ENCODE assay signal across 18 mouse cellular contexts in the genomic region with DNA sequence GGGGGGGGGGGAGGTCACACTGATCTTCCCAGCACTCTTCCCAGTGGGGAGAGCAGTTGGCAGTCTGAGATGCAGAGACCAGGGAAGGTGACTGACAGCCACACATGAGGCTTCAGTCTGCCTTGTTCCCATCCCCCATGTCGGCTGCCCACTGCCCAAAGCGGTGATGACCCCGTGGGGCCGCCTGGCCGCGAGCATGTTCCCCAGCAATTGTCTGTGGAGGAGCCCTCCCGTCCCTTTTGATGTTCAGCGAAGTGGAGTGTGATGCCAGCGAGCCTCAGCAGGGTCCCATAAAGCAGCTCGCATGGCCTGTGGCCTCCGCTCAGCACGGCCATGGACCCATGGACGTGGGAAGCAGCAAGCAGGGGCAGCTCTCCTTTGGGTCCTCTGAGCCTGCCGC. TPM values are rescaled to one million over a fixed set of nuclear protein-coding genes. Genes with fewer than 3 reads are reported as not detected.
A peak's percentile ranks its signal among the peaks of the same experiment; 100 is the strongest.
DNase-seq lines count a peak whose midpoint lies in the region; ATAC-seq and TF ChIP-seq lines count a peak whose summit lies in the region.
"Had no signal": no experiment of that assay in that cellular context is flagged by ENCODE, and none has a peak within 500 bp of the region (broad histone marks: within the 10 kb centered on the region; RNA-seq: fewer than 3 reads in every experiment).

No protein-coding gene starts in this region.

- H3K4me1 ChIP-seq in hindbrain, embryonic 10.5 days (replicated peaks), result peaks cover 41% of the 10 kb centered on the region
- H3K4me1 ChIP-seq in hindbrain, postnatal 0 days (ENCODE audit: insufficient read depth, low read length), result no peaks in the 10 kb centered on the region
- H3K4me1 ChIP-seq in midbrain, embryonic 14.5 days (ENCODE audit: control insufficient read depth, insufficient read depth, low read length), result peaks cover 1% of the 10 kb centered on the region; the same call in 1 of the 2 replicates
- H3K4me1 ChIP-seq in midbrain, postnatal 0 days (ENCODE audit: insufficient read depth, low read length), result no peaks in the 10 kb centered on the region
- H3K4me1 ChIP-seq in forebrain, embryonic 14.5 days (ENCODE audit: control insufficient read depth, insufficient read depth, low read length), result no peaks in the 10 kb centered on the region
- peaks cover 6% of the 10 kb centered on the region; the same call in 1 of the 2 replicates for H3K4me1 ChIP-seq in liver, embryonic 12.5 days
- H3K4me1 ChIP-seq: lung, embryonic 15.5 days had no signal

- peak overlapping the region; percentile 28 for H3K4me3 ChIP-seq in hindbrain, embryonic 10.5 days
- H3K4me3 ChIP-seq in hindbrain, postnatal 0 days (ENCODE audit: low read length), result no peak overlapping the region
- no peak overlapping the region for H3K4me3 ChIP-seq in midbrain, embryonic 14.5 days (replicated peaks; ENCODE audit: low read depth, low read length)
- H3K4me3 ChIP-seq in midbrain, postnatal 0 days (ENCODE audit: low read depth, low read length), result no peak overlapping the region
- no peak overlapping the region for H3K4me3 ChIP-seq in forebrain, embryonic 14.5 days (ENCODE audit: low read depth, low read length)
- no peak overlapping the region for H3K4me3 ChIP-seq in liver, embryonic 12.5 days
- H3K4me3 ChIP-seq: erythroblast, embryonic 14.5 days; hindbrain, embryonic 15.5 days; lung, embryonic 15.5 days had no signal

- H3K4me2 ChIP-seq in hindbrain, postnatal 0 days (ENCODE audit: low read depth, low read length), result no peak overlapping the region
- no peak overlapping the region for H3K4me2 ChIP-seq in midbrain, embryonic 14.5 days (ENCODE audit: low read length)
- H3K4me2 ChIP-seq in midbrain, postnatal 0 days (ENCODE audit: low read depth, low read length, poor library complexity, severe bottlenecking), result no peak overlapping the region
- no peak overlapping the region for H3K4me2 ChIP-seq in forebrain, embryonic 14.5 days (ENCODE audit: low read length)
- H3K4me2 ChIP-seq in liver, embryonic 12.5 days, result no peak overlapping the region
- H3K4me2 ChIP-seq: hindbrain, embryonic 15.5 days; liver, embryonic 11.5 days; lung, embryonic 15.5 days had no signal

- 0 out of 2 replicates have a peak, but pooled peaks cover 5% of the 10 kb centered on the region for H3K9me3 ChIP-seq in hindbrain, embryonic 10.5 days
- no peaks in the 10 kb centered on the region for H3K9me3 ChIP-seq in hindbrain, postnatal 0 days (ENCODE audit: low read length)
- H3K9me3 ChIP-seq in midbrain, embryonic 14.5 days (ENCODE audit: control insufficient read depth, low read length), result no peaks in the 10 kb centered on the region
- no peaks in the 10 kb centered on the region for H3K9me3 ChIP-seq in midbrain, postnatal 0 days (ENCODE audit: low read length)
- no peaks in the 10 kb centered on the region for H3K9me3 ChIP-seq in forebrain, embryonic 14.5 days (replicated peaks; ENCODE audit: control insufficient read depth, low read length)
- H3K9me3 ChIP-seq in liver, embryonic 12.5 days (replicated peaks), result no peaks in the 10 kb centered on the region
- H3K9me3 ChIP-seq: hindbrain, embryonic 15.5 days; lung, embryonic 15.5 days had no signal

- ATAC-seq in hindbrain, postnatal 0 days, result no peak
- ATAC-seq in midbrain, embryonic 14.5 days (ENCODE audit: low FRiP score, low TSS enrichment), result no peak
- ATAC-seq in midbrain, postnatal 0 days (ENCODE audit: low FRiP score), result no peak
- no peak for ATAC-seq in forebrain, embryonic 14.5 days
- no peak for ATAC-seq in liver, embryonic 12.5 days

- no peaks in the 10 kb centered on the region for H3K27me3 ChIP-seq in hindbrain, embryonic 10.5 days (ENCODE audit: insufficient read depth, poor library complexity, severe bottlenecking)
- H3K27me3 ChIP-seq in hindbrain, postnatal 0 days (ENCODE audit: insufficient read depth, low read length), result no peaks in the 10 kb centered on the region
- no peaks in the 10 kb centered on the region for H3K27me3 ChIP-seq in midbrain, embryonic 14.5 days (ENCODE audit: control insufficient read depth, insufficient read depth, low read length)
- no peaks in the 10 kb centered on the region for H3K27me3 ChIP-seq in midbrain, postnatal 0 days (ENCODE audit: insufficient read depth, low read length)
- H3K27me3 ChIP-seq in forebrain, embryonic 14.5 days (replicated peaks; ENCODE audit: control insufficient read depth, insufficient read depth, low read length), result no peaks in the 10 kb centered on the region
- H3K27me3 ChIP-seq in liver, embryonic 12.5 days (replicated peaks), result peaks cover 4% of the 10 kb centered on the region; the same call in 1 of the 2 replicates
- H3K27me3 ChIP-seq: hindbrain, embryonic 15.5 days; lung, embryonic 15.5 days had no signal

- 5% methylated on average over 14 of the region's 14 CpGs for whole genome bisulfite sequencing in hindbrain, embryonic 10.5 days
- 4% methylated on average over 14 of the region's 14 CpGs for WGBS in hindbrain, postnatal 0 days
- 8% methylated on average over 14 of the region's 14 CpGs for WGBS in midbrain, embryonic 14.5 days
- WGBS in midbrain, postnatal 0 days, result 13% methylated on average over 14 of the region's 14 CpGs
- 8% methylated on average over 14 of the region's 14 CpGs for WGBS in forebrain, embryonic 14.5 days
- WGBS in liver, embryonic 12.5 days (ENCODE audit: insufficient replicate concordance), result 29% methylated on average over 14 of the region's 14 CpGs

- peaks cover 3% of the 10 kb centered on the region; the same call in 1 of the 2 replicates for H3K36me3 ChIP-seq in hindbrain, embryonic 10.5 days
- no peaks in the 10 kb centered on the region for H3K36me3 ChIP-seq in hindbrain, postnatal 0 days (ENCODE audit: insufficient read depth, low read length)
- no peaks in the 10 kb centered on the region for H3K36me3 ChIP-seq in midbrain, embryonic 14.5 days (ENCODE audit: control insufficient read depth, insufficient read depth, low read length)
- no peaks in the 10 kb centered on the region for H3K36me3 ChIP-seq in midbrain, postnatal 0 days (ENCODE audit: insufficient read depth, low read length)
- H3K36me3 ChIP-seq in forebrain, embryonic 14.5 days (ENCODE audit: control insufficient read depth, insufficient read depth, low read length), result no peaks in the 10 kb centered on the region
- no peaks in the 10 kb centered on the region for H3K36me3 ChIP-seq in liver, embryonic 12.5 days
- H3K36me3 ChIP-seq: hindbrain, embryonic 15.5 days; lung, embryonic 15.5 days had no signal

- peak overlapping the region; percentile 81 for H3K27ac ChIP-seq in hindbrain, embryonic 10.5 days
- no peak overlapping the region for H3K27ac ChIP-seq in hindbrain, postnatal 0 days
- H3K27ac ChIP-seq in midbrain, embryonic 14.5 days (replicated peaks; ENCODE audit: low read depth, low read length), result no peak overlapping the region
- H3K27ac ChIP-seq in midbrain, postnatal 0 days (ENCODE audit: low read depth, low read length), result no peak overlapping the region
- H3K27ac ChIP-seq in forebrain, embryonic 14.5 days (ENCODE audit: low read depth, low read length), result no peak overlapping the region
- H3K27ac ChIP-seq in liver, embryonic 12.5 days, result no peak overlapping the region
- H3K27ac ChIP-seq: hindbrain, embryonic 15.5 days; lung, embryonic 15.5 days had no signal

- no peak for TF ChIP-seq CTCF in hindbrain, postnatal 0 days (IDR thresholded peaks at IDR 0.05; ENCODE audit: low read depth)
- no peak for TF ChIP-seq CTCF in midbrain, postnatal 0 days (IDR thresholded peaks at IDR 0.05)

- no peak overlapping the region for H3K9ac ChIP-seq in hindbrain, postnatal 0 days (replicated peaks; ENCODE audit: low read length)
- H3K9ac ChIP-seq in midbrain, embryonic 14.5 days (replicated peaks; ENCODE audit: low read length), result 0 out of 2 replicates have a peak overlapping the region, but pooled peaks have one; percentile 9
- no peak overlapping the region for H3K9ac ChIP-seq in midbrain, postnatal 0 days (replicated peaks; ENCODE audit: low read length, poor library complexity, severe bottlenecking)
- H3K9ac ChIP-seq in forebrain, embryonic 14.5 days (ENCODE audit: low read length), result peak overlapping the region; percentile 32; the same call in 1 of the 2 replicates
- H3K9ac ChIP-seq in liver, embryonic 12.5 days, result no peak overlapping the region
- H3K9ac ChIP-seq: hindbrain, embryonic 15.5 days; lung, embryonic 15.5 days had no signal

- DNase-seq in hindbrain, embryonic 10.5 days (ENCODE audit: low spot score), result peak; percentile 85
- no peak for DNase-seq in hindbrain, postnatal 0 days (ENCODE audit: low spot score)
- no peak for DNase-seq in midbrain, embryonic 14.5 days
- no peak for DNase-seq in midbrain, postnatal 0 days (ENCODE audit: low spot score)
- no peak for DNase-seq in forebrain, embryonic 14.5 days (ENCODE audit: low spot score)
- DNase-seq in retina, embryonic 14.5 days (ENCODE audit: low spot score), result peak; percentile 83
- DNase-seq in cerebellum, adult 11-12 months, result no peak
- DNase-seq: cerebellum, adult 18-20 months; heart, adult 11 months; heart, postnatal 10 days; kidney, adult 18-20 months had no signal

RNA-seq across cellular contexts. Expression of gene Tcp11, which starts 26.8 kb away (rescaled TPM):
- polyA plus RNA-seq in hindbrain, embryonic 10.5 days (2016; fragmentation: Nextera tagmentation; extraction: Ambion mirVana), result 1.1 and 2.8 TPM in 2 replicates
- total RNA-seq in hindbrain, postnatal 0 days (2014; rRNA removed), result 2.9 and 3.6 TPM in 2 replicates
- 1.9 and 2.0 TPM in 2 replicates for polyA plus RNA-seq in hindbrain, postnatal 0 days (2015; fragmentation: Nextera tagmentation; extraction: Ambion mirVana)
- polyA plus RNA-seq in midbrain, embryonic 14.5 days (2014; fragmentation: Nextera tagmentation; extraction: Ambion mirVana), result 0.88 and 1.1 TPM in 2 replicates
- total RNA-seq in midbrain, postnatal 0 days (2014; rRNA removed), result 4.1 and 8.2 TPM in 2 replicates
- 2.3 and 2.5 TPM in 2 replicates for polyA plus RNA-seq in midbrain, postnatal 0 days (2015; fragmentation: Nextera tagmentation; extraction: Ambion mirVana)
- 1.6 TPM in 2 replicates for polyA plus RNA-seq in forebrain, embryonic 14.5 days (2014; fragmentation: Nextera tagmentation; extraction: Ambion mirVana)
- polyA plus RNA-seq in liver, embryonic 12.5 days (2016; fragmentation: Nextera tagmentation; extraction: Ambion mirVana), result 0.44 and 0.53 TPM in 2 replicates
- total RNA-seq: gastrocnemius, adult 18-20 months had no signal
- polyA plus RNA-seq: C2C12; erythroblast, embryonic 14.5 days had no signal

RNA-seq across cellular contexts. Expression of gene Scube3, which starts 34.7 kb away (rescaled TPM):
- 10.7 and 11.0 TPM in 2 replicates for polyA plus RNA-seq in hindbrain, embryonic 10.5 days (2016; fragmentation: Nextera tagmentation; extraction: Ambion mirVana)
- 10.7 and 10.9 TPM in 2 replicates for total RNA-seq in hindbrain, postnatal 0 days (2014; rRNA removed)
- 2.1 TPM in 2 replicates for polyA plus RNA-seq in hindbrain, postnatal 0 days (2015; fragmentation: Nextera tagmentation; extraction: Ambion mirVana)
- polyA plus RNA-seq in midbrain, embryonic 14.5 days (2014; fragmentation: Nextera tagmentation; extraction: Ambion mirVana), result 7.3 and 8.0 TPM in 2 replicates
- 19.9 and 24.7 TPM in 2 replicates for total RNA-seq in midbrain, postnatal 0 days (2014; rRNA removed)
- polyA plus RNA-seq in midbrain, postnatal 0 days (2015; fragmentation: Nextera tagmentation; extraction: Ambion mirVana), result 3.1 and 3.9 TPM in 2 replicates
- 4.7 TPM in 2 replicates for polyA plus RNA-seq in forebrain, embryonic 14.5 days (2014; fragmentation: Nextera tagmentation; extraction: Ambion mirVana)
- 0.91 and 1.2 TPM in 2 replicates for polyA plus RNA-seq in liver, embryonic 12.5 days (2016; fragmentation: Nextera tagmentation; extraction: Ambion mirVana)
- polyA plus RNA-seq: erythroblast, embryonic 14.5 days had no signal

Comparison
In these comparisons a context has a peak if more than half of its experiments do, and no peak if none do; other contexts are left out.
1. DNase-seq: peak in hindbrain, embryonic 10.5 days (single experiment) and retina, embryonic 14.5 days (single experiment); none in hindbrain, postnatal 0 days (single experiment), midbrain, embryonic 14.5 days (single experiment), midbrain, postnatal 0 days (single experiment), forebrain, embryonic 14.5 days (single experiment) and cerebellum, adult 11-12 months (single experiment).
2. H3K9ac ChIP-seq: peak in midbrain, embryonic 14.5 days (single experiment) and forebrain, embryonic 14.5 days (single experiment); none in hindbrain, postnatal 0 days (single experiment), midbrain, postnatal 0 days (single experiment) and liver, embryonic 12.5 days (single experiment).